ENCODE assay signal across 8 mouse cellular contexts in genomic region chr16:86419458-86419857, GRCm38 (mm10).
A peak's percentile ranks its signal among the peaks of the same experiment; 100 is the strongest.
DNase-seq lines count a peak whose midpoint lies in the region.

No protein-coding gene starts in this region.

- peak; percentile 76 for DNase-seq in adrenal gland, postnatal 14 days
- DNase-seq in embryo, embryonic 10.5 days (ENCODE audit: low spot score) = peak; percentile 88
- peak; percentile 47 to 56 for DNase-seq in gastrocnemius, adult 8-10 months (ENCODE audit: low spot score in 2 of 2)
- peak; percentile 53 for DNase-seq in hindlimb bud, embryonic 11.5 days (ENCODE audit: extremely low spot score, low read depth, low spot score)
- peak; percentile 54 to 69 for DNase-seq in layer of hippocampus, postnatal 14 days (ENCODE audit: low spot score in 2 of 2)
- DNase-seq in lung, postnatal 10 days = peak; percentile 81
- peak; percentile 53 for DNase-seq in ovary, postnatal 36 days (ENCODE audit: low spot score)
- peak; percentile 59 to 80 for DNase-seq in urinary bladder, postnatal 4 days (ENCODE audit: low spot score in 2 of 2)

Comparison
In these comparisons a context has a peak if more than half of its experiments do, and no peak if none do; other contexts are left out.
1. Peak in every context shown above with its lines: DNase-seq.